Mouse (Mus musculus) midbrain, embryonic 11.5 days (tissue): ENCODE measurements around the gene Pawr. TPM values are rescaled to one million over a fixed set of nuclear protein-coding genes. Genes with fewer than 3 reads are reported as not detected.

ENCODE experiments used
- ATAC-seq: fragments of 200-750 bp; cut with Nextera tagmentation; 2 replicates; pipeline ENCODE4 v1.8.0; 2017; ENCODE audit warnings: moderate TSS enrichment, moderate library complexity; ENCODE audit not compliant: low FRiP score
- DNase-seq: peaks from one replicate; pipeline ENCODE4 v3.0.0; 2015; ENCODE audit warnings: low spot score; ENCODE audit errors: missing footprints
- H3K27ac ChIP-seq: fragments of 300-500 bp; sonication (generic); 2 replicates; pipeline ENCODE4 v1.5.1; 2014; ENCODE audit warnings: low read depth, low read length
- H3K27me3 ChIP-seq: fragments of 300-500 bp; sonication (generic); 2 replicates; pipeline ENCODE4 v1.6.1; 2014; ENCODE audit warnings: mild to moderate bottlenecking, low read length, moderate library complexity, mixed read lengths; ENCODE audit not compliant: control insufficient read depth, insufficient read depth
- H3K36me3 ChIP-seq: fragments of 300-500 bp; sonication (generic); 2 replicates; pipeline ENCODE4 v1.6.1; 2014; ENCODE audit warnings: mild to moderate bottlenecking, low read length, moderate library complexity, mixed read lengths; ENCODE audit not compliant: control insufficient read depth, insufficient read depth
- H3K4me1 ChIP-seq: fragments of 300-500 bp; sonication (generic); 2 replicates; pipeline ENCODE4 v1.6.1; 2014; ENCODE audit warnings: low read length; ENCODE audit not compliant: control insufficient read depth, insufficient read depth
- H3K4me2 ChIP-seq: fragments of 300-500 bp; sonication (generic); 2 replicates; pipeline ENCODE4 v1.6.1; 2014; ENCODE audit warnings: mild to moderate bottlenecking, moderate library complexity
- H3K4me3 ChIP-seq: fragments of 300-500 bp; sonication (generic); 2 replicates; pipeline ENCODE4 v1.5.1; 2014; ENCODE audit warnings: low read depth, low read length
- H3K9ac ChIP-seq: fragments of 300-500 bp; sonication (generic); 2 replicates; pipeline ENCODE4 v1.6.1; 2014; ENCODE audit warnings: low read length
- H3K9me3 ChIP-seq: fragments of 300-500 bp; sonication (generic); 2 replicates; pipeline ENCODE4 v1.6.1; 2016; ENCODE audit warnings: low read length; ENCODE audit not compliant: control insufficient read depth
- WGBS: fragments of 180-500 bp; shearing (Covaris S2); extraction: QIAGEN DNeasy Blood & Tissue Kit; methylation state at CpG from one replicate; pipeline ENCODE4 v1.1.7; 2014; 5-methylcytosine and 5-hydroxymethylcytosine counted together
- microRNA-seq: library from miRNA; unstranded; fragments of <30 nt; microRNA quantifications from one replicate; pipeline ENCODE4, GENCODE M21; 2017
- polyA plus RNA-seq: library from polyadenylated mRNA; unstranded; fragments of >200 nt; fragmentation: Nextera tagmentation; extraction: Ambion mirVana; gene quantifications from 2 replicates; pipeline ENCODE4 v1.2.1, GENCODE M21; 2014

Pawr gene
- polyA plus RNA-seq, 1 experiment from 2014 or later, result 14.4 TPM

DNA sequence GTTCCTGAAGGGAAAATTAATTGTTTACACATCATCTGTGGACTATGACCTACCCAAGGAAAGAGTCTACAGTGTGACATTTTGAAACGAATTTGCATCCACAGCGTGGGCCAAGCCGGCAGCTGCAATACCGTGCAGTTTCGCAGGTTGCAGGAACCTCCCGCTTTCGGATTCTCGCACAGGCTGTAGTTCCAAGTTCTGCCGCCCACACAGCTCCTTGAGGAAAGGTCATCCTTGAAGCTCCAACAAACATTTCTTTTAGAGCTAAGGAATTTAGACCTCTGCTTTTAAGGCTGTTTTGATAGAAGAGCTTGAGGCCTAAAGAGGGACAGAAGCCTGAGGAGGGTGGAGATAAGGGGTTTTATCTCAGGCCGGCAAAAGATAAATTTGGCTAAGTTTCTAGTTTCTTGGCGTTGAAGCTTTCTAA lies 122.8 kb downstream of the Pawr start:
- no peaks in the 10 kb centered on the region for H3K27me3 ChIP-seq
- no peak overlapping the region for H3K27ac ChIP-seq
- no peak for ATAC-seq
- H3K9ac ChIP-seq, result no peak overlapping the region
- no peak overlapping the region for H3K4me2 ChIP-seq
- H3K4me3 ChIP-seq, result no peak overlapping the region
- 90% methylated on average over 11 of the region's 11 CpGs for WGBS
- DNase-seq, result peak; percentile 53
- no peaks in the 10 kb centered on the region for H3K4me1 ChIP-seq
- H3K36me3 ChIP-seq, result no peaks in the 10 kb centered on the region
- no peaks in the 10 kb centered on the region for H3K9me3 ChIP-seq

DNA sequence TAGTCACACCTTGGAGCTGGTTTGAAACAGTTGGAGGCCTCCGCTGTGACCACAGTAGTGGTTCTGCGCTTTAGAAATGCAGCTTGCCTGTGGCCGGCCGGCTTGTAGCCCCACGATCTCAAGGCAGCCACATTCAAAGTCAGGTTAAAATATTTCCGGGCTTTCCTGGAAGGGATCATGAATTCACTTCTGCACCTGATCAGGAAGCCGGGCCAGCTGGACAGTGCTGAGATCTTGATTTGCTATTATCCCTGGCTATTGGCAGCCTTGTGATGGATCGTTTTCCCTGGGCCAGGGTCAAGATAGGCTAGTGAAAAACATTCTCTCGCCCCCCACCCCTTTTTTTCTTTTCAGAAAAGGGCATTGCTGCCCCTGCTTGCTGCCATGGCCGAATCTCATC lies 123.3 kb downstream of the Pawr start:
- no peak overlapping the region for H3K27ac ChIP-seq
- 78% methylated on average over 10 of the region's 10 CpGs for WGBS
- H3K9me3 ChIP-seq, result no peaks in the 10 kb centered on the region
- no peaks in the 10 kb centered on the region for H3K4me1 ChIP-seq
- no peak overlapping the region for H3K4me2 ChIP-seq
- no peaks in the 10 kb centered on the region for H3K27me3 ChIP-seq
- DNase-seq (peak; percentile 2), ATAC-seq (no peak)
- no peak overlapping the region for H3K4me3 ChIP-seq
- H3K36me3 ChIP-seq, result no peaks in the 10 kb centered on the region
- no peak overlapping the region for H3K9ac ChIP-seq

DNA sequence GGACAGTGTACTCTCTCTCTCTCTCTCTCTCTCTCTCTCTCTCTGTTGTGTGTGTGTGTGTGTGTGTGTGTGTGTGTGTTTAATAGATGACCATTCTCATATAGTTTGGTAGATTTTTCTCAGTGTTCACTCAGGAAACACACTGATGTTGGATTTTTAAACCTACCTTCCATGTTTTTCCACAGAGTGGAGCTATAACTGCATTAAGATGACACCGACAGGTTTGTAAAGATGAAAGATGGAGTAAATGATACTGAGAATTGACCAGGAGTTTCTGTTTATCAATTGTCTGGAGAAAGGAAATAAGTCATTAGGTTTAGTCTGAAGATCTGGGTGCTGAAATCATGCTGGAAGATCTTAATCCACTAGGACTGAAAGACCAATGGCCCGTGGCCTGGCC lies 124.0 kb downstream of the Pawr start:
- DNase-seq (peak; percentile 8), ATAC-seq (no peak)
- no peak overlapping the region for H3K9ac ChIP-seq
- no peaks in the 10 kb centered on the region for H3K36me3 ChIP-seq
- H3K27ac ChIP-seq, result no peak overlapping the region
- no peaks in the 10 kb centered on the region for H3K9me3 ChIP-seq
- no peaks in the 10 kb centered on the region for H3K4me1 ChIP-seq
- 86% methylated on average over 2 of the region's 2 CpGs for WGBS
- no peaks in the 10 kb centered on the region for H3K27me3 ChIP-seq
- H3K4me3 ChIP-seq, result no peak overlapping the region
- no peak overlapping the region for H3K4me2 ChIP-seq

- H3K27ac ChIP-seq, result no peak overlapping the region
- no peaks in the 10 kb centered on the region for H3K4me1 ChIP-seq
- DNase-seq (peak; percentile 71), ATAC-seq (no peak)
- no peaks in the 10 kb centered on the region for H3K27me3 ChIP-seq
- H3K4me3 ChIP-seq, result no peak overlapping the region
- H3K9me3 ChIP-seq, result no peaks in the 10 kb centered on the region
- H3K4me2 ChIP-seq, result no peak overlapping the region
- no peaks in the 10 kb centered on the region for H3K36me3 ChIP-seq
- H3K9ac ChIP-seq, result no peak overlapping the region
- 100% methylated on average over 2 of the region's 2 CpGs for WGBS
Measured at GRCm38 (mm10) chr10:108457054-108457453, 125.1 kb downstream of the Pawr start.

- peak; percentile 84 for DNase-seq
- 85% methylated on average over 2 of the region's 2 CpGs for WGBS
- no peak overlapping the region for H3K27ac ChIP-seq
- H3K9me3 ChIP-seq, result no peaks in the 10 kb centered on the region
- no peaks in the 10 kb centered on the region for H3K36me3 ChIP-seq
- no peaks in the 10 kb centered on the region for H3K4me1 ChIP-seq
- no peak overlapping the region for H3K9ac ChIP-seq
- no peak overlapping the region for H3K4me3 ChIP-seq
- H3K27me3 ChIP-seq, result no peaks in the 10 kb centered on the region
- H3K4me2 ChIP-seq, result no peak overlapping the region
- ATAC-seq, result no peak
Measured at GRCm38 (mm10) chr10:108461862-108462261, 129.9 kb downstream of the Pawr start.

Small RNA genes lying within 50 kb of the gene (microRNA-seq; reads per million reads assigned to microRNA genes)
- not detected for gene Gm25591

Other genes with a start within 250 kb of the Pawr start
- 78.6 and 82.4 TPM in 2 replicates for gene Ppp1r12a, start 169.9 kb upstream of the Pawr start, polyA plus RNA-seq